Mouse (Mus musculus): ENCODE data around the gene Gm8212. TPM values are rescaled to one million over a fixed set of nuclear protein-coding genes. Genes with fewer than 3 reads are reported as not detected.

Gene Gm8212
- polyA plus RNA-seq (2021; fragmentation: Nextera tagmentation), result not detected in 2 replicates
- long read RNA-seq, experiment 1, result 0 reads
- long read RNA-seq, experiment 2, result 0 reads

GRCm38 (mm10) chr14:44197361-44197760, at the start of gene Gm8212:
Gene Gm8212, plus strand, starts transcription at chr14:44197661.

GRCm38 (mm10) chr14:44213154-44213553, 15.7 kb downstream of the Gm8212 start, which contains the start of gene 4930503E14Rik:
Gene 4930503E14Rik, minus strand, starts transcription at chr14:44213254.

Other genes starting within 250 kb of the Gm8212 start
- gene Ang5, start 240.6 kb upstream of the Gm8212 start, polyA plus RNA-seq (2021; fragmentation: Nextera tagmentation), result not detected in 2 replicates
- gene Ang6, start 195.4 kb upstream of the Gm8212 start, polyA plus RNA-seq (2021; fragmentation: Nextera tagmentation), result not detected in 2 replicates
- not detected in 2 replicates for gene Ear2, start 95.0 kb upstream of the Gm8212 start, polyA plus RNA-seq (2021; fragmentation: Nextera tagmentation)
- not detected in 2 replicates for gene Gm3327, start 73.8 kb upstream of the Gm8212 start, polyA plus RNA-seq (2021; fragmentation: Nextera tagmentation)
- gene 4930503E14Rik, start 15.6 kb downstream of the Gm8212 start, polyA plus RNA-seq (2021; fragmentation: Nextera tagmentation), result not detected in 2 replicates
- not detected in 2 replicates for gene Gm8220, start 87.9 kb downstream of the Gm8212 start, polyA plus RNA-seq (2021; fragmentation: Nextera tagmentation)
- gene Gm5930, start 140.9 kb downstream of the Gm8212 start, polyA plus RNA-seq (2021; fragmentation: Nextera tagmentation), result not detected in 2 replicates
- gene Gm8229, start 167.7 kb downstream of the Gm8212 start, polyA plus RNA-seq (2021; fragmentation: Nextera tagmentation), result not detected in 2 replicates
- gene Gm3371, start 213.0 kb downstream of the Gm8212 start, polyA plus RNA-seq (2021; fragmentation: Nextera tagmentation), result not detected in 2 replicates
- gene Gm8232, start 236.0 kb downstream of the Gm8212 start, polyA plus RNA-seq (2021; fragmentation: Nextera tagmentation), result not detected in 2 replicates